Mouse (Mus musculus): Measurements from ENCODE around the gene Rxrb. TPM values are rescaled to one million over a fixed set of nuclear protein-coding genes. Genes with fewer than 3 reads are reported as not detected.
A peak's percentile ranks its signal among the peaks of the same experiment; 100 is the strongest.

The Rxrb gene
- polyA plus RNA-seq, 1 experiment from 2014 or later = 64.7 TPM

GRCm38 (mm10) chr17:34026917-34027655 is 4.5 kb upstream of the Rxrb start:
- H3K27me3 ChIP-seq (replicated peaks) = no peaks in the 10 kb centered on the region
- ATAC-seq (replicated peaks) = no peak
- WGBS = 3% methylated on average over 36 of the region's 36 CpGs
- peaks cover 73% of the 10 kb centered on the region for H3K4me1 ChIP-seq
- H3K4me2 ChIP-seq = peak overlapping the region; percentile 90
- H3K9me3 ChIP-seq = no peaks in the 10 kb centered on the region
- peak overlapping the region; percentile 99 for H3K27ac ChIP-seq
- H3K4me3 ChIP-seq = peak overlapping the region; percentile 62
- H3K9ac ChIP-seq = peak overlapping the region; percentile 59
- H3K36me3 ChIP-seq (replicated peaks) = peaks cover 12% of the 10 kb centered on the region; the same call in 1 of the 2 replicates

GRCm38 (mm10) chr17:34027656-34028223 is 3.9 kb upstream of the Rxrb start, which contains the start of gene H2-Ke6:
TSS of gene H2-Ke6 (minus strand) at chr17:34028060.
- H3K4me1 ChIP-seq = peaks cover 77% of the 10 kb centered on the region
- peak within 1 kb of the TSS; percentile 62 for H3K4me3 ChIP-seq
- peaks cover 12% of the 10 kb centered on the region; the same call in 1 of the 2 replicates for H3K36me3 ChIP-seq (replicated peaks)
- H3K27ac ChIP-seq = peak within 1 kb of the TSS; percentile 99
- ATAC-seq (replicated peaks) = peak; percentile 66
- peak within 1 kb of the TSS; percentile 90 for H3K4me2 ChIP-seq
- H3K9ac ChIP-seq = peak within 1 kb of the TSS; percentile 59
- under 1% methylated on average over 48 of the region's 49 CpGs for WGBS
- no peaks in the 10 kb centered on the region for H3K9me3 ChIP-seq
- H3K27me3 ChIP-seq (replicated peaks) = no peaks in the 10 kb centered on the region

DNA sequence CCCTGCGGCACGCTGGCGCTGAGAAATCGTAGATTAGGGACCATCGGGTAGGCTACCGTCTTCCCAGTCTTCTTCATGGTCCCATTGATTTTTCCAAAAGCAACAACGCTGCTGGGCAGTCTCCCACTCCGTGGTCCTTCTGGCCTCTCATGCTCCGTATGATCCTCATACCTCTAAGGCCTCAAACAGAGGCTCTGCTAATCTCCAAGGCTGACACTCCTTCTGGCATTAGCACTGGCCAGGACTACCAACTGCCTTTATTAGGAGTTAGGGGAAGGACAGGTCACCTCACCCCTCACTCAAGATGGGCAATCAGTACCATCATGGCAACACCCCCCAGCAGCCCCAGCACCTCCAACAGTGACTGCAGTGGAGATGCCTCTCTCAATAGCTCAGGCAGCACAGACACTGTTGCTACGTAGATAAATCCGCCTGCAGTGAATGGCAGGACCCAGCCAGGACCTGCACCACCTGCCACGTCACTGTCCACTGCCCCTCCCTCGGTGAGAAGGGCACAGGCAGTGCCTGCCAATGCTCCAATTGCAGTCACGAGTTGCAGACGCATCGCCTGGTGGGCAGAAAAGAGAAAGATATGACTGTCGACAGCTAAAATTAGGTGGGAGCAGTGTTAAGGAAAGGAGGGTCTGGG is 3.0 kb upstream of the Rxrb start:
- H3K27me3 ChIP-seq (replicated peaks) = no peaks in the 10 kb centered on the region
- 34% methylated on average over 17 of the region's 17 CpGs for WGBS
- H3K4me3 ChIP-seq = peak overlapping the region; percentile 62; the same call in 1 of the 2 replicates
- peaks cover 9% of the 10 kb centered on the region; the same call in 1 of the 2 replicates for H3K36me3 ChIP-seq (replicated peaks)
- peaks cover 77% of the 10 kb centered on the region for H3K4me1 ChIP-seq
- ATAC-seq (replicated peaks) = no peak
- no peaks in the 10 kb centered on the region for H3K9me3 ChIP-seq
- peak overlapping the region; percentile 90 for H3K4me2 ChIP-seq
- H3K9ac ChIP-seq = no peak overlapping the region
- peak overlapping the region; percentile 99 for H3K27ac ChIP-seq

DNA sequence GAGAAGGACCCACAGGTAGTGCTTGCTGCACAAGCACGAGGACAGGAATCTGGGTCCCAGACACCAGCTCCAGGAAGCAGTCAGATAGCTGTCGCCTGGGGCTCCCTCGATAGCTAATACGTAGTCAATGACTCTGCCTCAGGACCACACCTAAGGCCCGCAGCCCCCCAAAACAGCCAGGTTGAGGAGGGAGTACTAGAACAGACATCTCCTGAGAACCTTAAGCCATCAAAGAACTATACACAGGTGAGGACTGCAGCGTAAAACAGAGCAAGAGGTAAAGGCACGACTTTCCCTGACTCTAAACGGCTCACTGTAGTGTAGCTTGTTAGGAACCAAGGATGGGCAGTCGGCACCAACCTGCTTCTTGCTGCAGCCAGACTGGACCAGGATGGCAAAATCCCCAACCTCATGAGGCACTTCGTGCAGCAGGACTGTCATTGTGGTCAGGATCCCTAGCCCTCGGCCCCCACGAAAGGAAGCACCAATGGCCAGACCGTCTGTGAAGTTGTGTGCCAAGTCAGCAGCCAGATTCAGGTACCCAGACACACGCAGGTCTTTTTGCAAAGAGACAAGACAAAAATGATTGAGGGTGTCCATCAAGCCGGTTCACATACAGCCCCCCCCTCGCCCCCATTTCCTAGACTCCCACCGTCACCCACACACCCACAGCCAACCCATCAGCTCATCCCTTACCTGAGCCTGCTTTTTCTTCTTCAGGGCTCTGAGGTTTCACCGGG is 2.3 kb upstream of the Rxrb start:
- Histone ChIP-seq H3K36me3 (replicated peaks) (peaks cover 10% of the 10 kb centered on the region), H3K4me3 (peak overlapping the region; percentile 71; the same call in 1 of the 2 replicates), H3K4me1 (peaks cover 78% of the 10 kb centered on the region), H3K27me3 (replicated peaks) (no peaks in the 10 kb centered on the region), H3K9ac (no peak overlapping the region), H3K27ac (no peak overlapping the region), H3K4me2 (peak overlapping the region; percentile 90), H3K9me3 (no peaks in the 10 kb centered on the region)
- whole genome bisulfite sequencing = 86% methylated on average over 18 of the region's 18 CpGs
- ATAC-seq (replicated peaks) = no peak

- Histone ChIP-seq H3K4me2 (peak overlapping the region; percentile 80), H3K27me3 (replicated peaks) (no peaks in the 10 kb centered on the region), H3K36me3 (replicated peaks) (peaks cover 13% of the 10 kb centered on the region), H3K4me3 (peak overlapping the region; percentile 71), H3K9me3 (no peaks in the 10 kb centered on the region), H3K27ac (0 out of 2 replicates have a peak overlapping the region, but pooled peaks have one; percentile 2), H3K4me1 (peaks cover 77% of the 10 kb centered on the region), H3K9ac (peak overlapping the region; percentile 89; the same call in 1 of the 2 replicates)
- WGBS = 60% methylated on average over 21 of the region's 21 CpGs
- no peak for ATAC-seq (replicated peaks)
Measured at GRCm38 (mm10) chr17:34029890-34030595, 1.6 kb upstream of the Rxrb start.

GRCm38 (mm10) chr17:34030861-34031326 is 718 bp upstream of the Rxrb start:
- no peaks in the 10 kb centered on the region for H3K9me3 ChIP-seq
- H3K27me3 ChIP-seq (replicated peaks) = no peaks in the 10 kb centered on the region
- H3K9ac ChIP-seq = peak overlapping the region; percentile 89
- ATAC-seq (replicated peaks) = no peak
- peaks cover 68% of the 10 kb centered on the region for H3K4me1 ChIP-seq
- H3K27ac ChIP-seq = peak overlapping the region; percentile 99
- peaks cover 14% of the 10 kb centered on the region for H3K36me3 ChIP-seq (replicated peaks)
- peak overlapping the region; percentile 80 for H3K4me2 ChIP-seq
- peak overlapping the region; percentile 71 for H3K4me3 ChIP-seq
- 5% methylated on average over 20 of the region's 20 CpGs for WGBS

- H3K27ac ChIP-seq = peak overlapping the region; percentile 99
- H3K4me2 ChIP-seq = peak overlapping the region; percentile 80
- no peaks in the 10 kb centered on the region for H3K27me3 ChIP-seq (replicated peaks)
- WGBS = under 1% methylated on average over 31 of the region's 48 CpGs
- peak overlapping the region; percentile 75 for H3K9ac ChIP-seq
- H3K4me3 ChIP-seq = peak overlapping the region; percentile 71
- peaks cover 26% of the 10 kb centered on the region for H3K36me3 ChIP-seq (replicated peaks)
- H3K9me3 ChIP-seq = no peaks in the 10 kb centered on the region
- H3K4me1 ChIP-seq = peaks cover 55% of the 10 kb centered on the region
- ATAC-seq (replicated peaks) = 0 out of 2 replicates have a peak, but pooled peaks have one; percentile 1
Measured at GRCm38 (mm10) chr17:34032174-34032632, 591 bp downstream of the Rxrb start.

- Histone ChIP-seq H3K4me3 (peak overlapping the region; percentile 71), H3K9ac (peak overlapping the region; percentile 75), H3K4me2 (peak overlapping the region; percentile 80), H3K27ac (peak overlapping the region; percentile 99; the same call in 1 of the 2 replicates), H3K4me1 (peaks cover 50% of the 10 kb centered on the region), H3K27me3 (replicated peaks) (no peaks in the 10 kb centered on the region), H3K9me3 (no peaks in the 10 kb centered on the region), H3K36me3 (replicated peaks) (peaks cover 31% of the 10 kb centered on the region)
- WGBS = 48% methylated on average over 9 of the region's 9 CpGs
- ATAC-seq (replicated peaks) = no peak
Measured at GRCm38 (mm10) chr17:34032806-34033205, 1.2 kb downstream of the Rxrb start.

- Histone ChIP-seq H3K9ac (no peak overlapping the region), H3K4me2 (peak overlapping the region; percentile 80), H3K27ac (no peak overlapping the region), H3K9me3 (no peaks in the 10 kb centered on the region), H3K27me3 (replicated peaks) (no peaks in the 10 kb centered on the region), H3K36me3 (replicated peaks) (peaks cover 32% of the 10 kb centered on the region), H3K4me1 (peaks cover 50% of the 10 kb centered on the region), H3K4me3 (peak overlapping the region; percentile 71; the same call in 1 of the 2 replicates)
- ATAC-seq (replicated peaks) = no peak
- WGBS = 93% methylated on average over 9 of the region's 9 CpGs
Measured at GRCm38 (mm10) chr17:34033441-34033840, 1.8 kb downstream of the Rxrb start.

DNA sequence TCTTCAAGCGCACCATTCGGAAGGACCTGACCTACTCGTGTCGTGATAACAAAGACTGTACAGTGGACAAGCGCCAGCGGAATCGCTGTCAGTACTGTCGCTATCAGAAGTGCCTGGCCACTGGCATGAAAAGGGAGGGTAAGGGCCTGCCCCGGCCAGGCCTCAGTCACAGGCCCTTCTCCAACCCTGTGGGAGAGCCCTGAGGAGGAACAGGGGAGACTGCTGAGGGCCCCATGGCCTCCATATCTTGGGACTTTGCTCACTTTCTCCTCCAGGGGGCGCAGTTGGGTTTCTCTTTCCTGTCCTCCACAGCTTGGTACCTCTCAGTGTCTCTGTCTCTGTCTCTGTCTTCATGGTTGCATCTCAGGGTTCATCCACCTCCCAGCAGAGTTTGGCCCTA is 2.5 kb downstream of the Rxrb start:
- WGBS = 76% methylated on average over 10 of the region's 10 CpGs
- H3K4me2 ChIP-seq = no peak overlapping the region
- H3K27ac ChIP-seq = no peak overlapping the region
- H3K27me3 ChIP-seq (replicated peaks) = no peaks in the 10 kb centered on the region
- no peak for ATAC-seq (replicated peaks)
- no peak overlapping the region for H3K9ac ChIP-seq
- H3K9me3 ChIP-seq = no peaks in the 10 kb centered on the region
- H3K36me3 ChIP-seq (replicated peaks) = peaks cover 27% of the 10 kb centered on the region
- no peak overlapping the region for H3K4me3 ChIP-seq
- peaks cover 50% of the 10 kb centered on the region for H3K4me1 ChIP-seq

DNA sequence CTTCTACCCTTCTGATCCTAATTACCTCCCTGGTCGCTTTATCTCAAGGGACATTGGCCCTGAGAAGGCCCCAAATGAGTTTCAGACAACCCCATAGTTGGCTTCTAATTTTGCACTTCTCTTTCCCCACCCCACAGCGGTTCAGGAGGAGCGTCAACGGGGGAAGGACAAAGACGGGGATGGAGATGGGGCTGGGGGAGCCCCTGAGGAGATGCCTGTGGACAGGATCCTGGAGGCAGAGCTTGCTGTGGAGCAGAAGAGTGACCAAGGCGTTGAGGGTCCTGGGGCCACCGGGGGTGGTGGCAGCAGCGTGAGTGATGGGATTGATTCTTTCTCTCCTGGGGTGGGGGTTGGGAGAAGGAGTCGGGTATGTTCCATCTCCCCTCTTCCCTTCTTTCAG is 3.9 kb downstream of the Rxrb start:
- Histone ChIP-seq H3K27me3 (replicated peaks) (no peaks in the 10 kb centered on the region), H3K4me3 (no peak overlapping the region), H3K4me2 (no peak overlapping the region), H3K27ac (no peak overlapping the region), H3K9me3 (no peaks in the 10 kb centered on the region), H3K4me1 (peaks cover 46% of the 10 kb centered on the region), H3K36me3 (replicated peaks) (peaks cover 23% of the 10 kb centered on the region), H3K9ac (no peak overlapping the region)
- ATAC-seq (replicated peaks) = no peak
- 88% methylated on average over 9 of the region's 9 CpGs for WGBS

Data from midbrain, embryonic 15.5 days (tissue).